ENCODE assay signal across 9 mouse cellular contexts in the genomic region with DNA sequence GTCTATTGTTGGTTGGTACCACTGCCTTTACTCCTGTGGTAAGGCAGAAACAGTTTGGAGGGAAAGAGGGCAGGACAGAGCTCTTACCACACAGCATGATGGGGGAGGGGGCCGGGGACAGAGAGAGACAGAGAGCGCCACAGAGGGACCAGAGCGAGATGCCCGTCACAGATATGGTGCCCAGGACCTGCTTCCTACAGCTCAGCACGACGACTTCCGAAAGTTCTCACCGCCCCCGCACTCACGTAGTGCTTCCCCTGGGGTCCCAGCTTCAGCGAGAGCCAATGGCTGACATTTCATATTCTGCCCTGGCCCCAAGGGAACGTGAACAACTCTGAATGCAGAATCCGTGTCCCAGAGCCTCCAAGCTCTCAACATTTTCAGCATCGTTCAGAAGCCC.
DNase-seq lines count a peak whose midpoint lies in the region; ATAC-seq lines count a peak whose summit lies in the region.
"Had no signal": no experiment of that assay in that cellular context is flagged by ENCODE, and none has a peak within 500 bp of the region (broad histone marks: within the 10 kb centered on the region; RNA-seq: fewer than 3 reads in every experiment).

No protein-coding gene starts in this region.

- no peak for ATAC-seq in embryonic facial prominence, embryonic 12.5 days (ENCODE audit: insufficient number of reproducible peaks, insufficient read depth, low FRiP score, low TSS enrichment)
- ATAC-seq in stomach, embryonic 16.5 days (ENCODE audit: insufficient read depth, low FRiP score), result no peak

- no peaks in the 10 kb centered on the region for H3K27me3 ChIP-seq in embryonic facial prominence, embryonic 12.5 days
- H3K27me3 ChIP-seq in limb, embryonic 10.5 days (ENCODE audit: low read depth, poor library complexity, severe bottlenecking), result no peaks in the 10 kb centered on the region
- H3K27me3 ChIP-seq in stomach, embryonic 16.5 days (ENCODE audit: control insufficient read depth, insufficient read depth, low read length), result no peaks in the 10 kb centered on the region

- H3K4me2 ChIP-seq in embryonic facial prominence, embryonic 12.5 days (replicated peaks), result peak overlapping the region; percentile 41
- H3K4me2 ChIP-seq in stomach, embryonic 16.5 days (ENCODE audit: low read depth, low read length), result peak overlapping the region; percentile 25

- H3K9ac ChIP-seq in embryonic facial prominence, embryonic 12.5 days, result no peak overlapping the region
- H3K9ac ChIP-seq in stomach, embryonic 16.5 days (ENCODE audit: low read length), result no peak overlapping the region

- WGBS in embryonic facial prominence, embryonic 12.5 days, result 32% methylated on average over 14 of the region's 14 CpGs
- 38% methylated on average over 14 of the region's 14 CpGs for WGBS in limb, embryonic 10.5 days
- WGBS in stomach, embryonic 16.5 days, result 34% methylated on average over 14 of the region's 14 CpGs

- peak; percentile 14 to 29 for DNase-seq in kidney, postnatal 4 days
- no peak for DNase-seq in kidney, postnatal 36 days
- DNase-seq in limb, embryonic 10.5 days (ENCODE audit: low spot score), result peak; percentile 42
- no peak for DNase-seq in frontal cortex, postnatal 25 days (ENCODE audit: low spot score in 2 of 2)
- no peak for DNase-seq in cerebellum, adult 18-20 months
- DNase-seq in kidney, postnatal 25 days, result no peak
- DNase-seq: right cerebral cortex, postnatal 25 days had no signal

- 0 out of 2 replicates have a peak, but pooled peaks cover 4% of the 10 kb centered on the region for H3K4me1 ChIP-seq in embryonic facial prominence, embryonic 12.5 days
- H3K4me1 ChIP-seq in limb, embryonic 10.5 days, result peaks cover 16% of the 10 kb centered on the region
- no peaks in the 10 kb centered on the region; the same call in 1 of the 2 replicates for H3K4me1 ChIP-seq in stomach, embryonic 16.5 days (ENCODE audit: control insufficient read depth, insufficient read depth, low read length)

- H3K27ac ChIP-seq in embryonic facial prominence, embryonic 12.5 days, result no peak overlapping the region
- peak overlapping the region; percentile 70; the same call in 1 of the 2 replicates for H3K27ac ChIP-seq in limb, embryonic 10.5 days
- no peak overlapping the region for H3K27ac ChIP-seq in stomach, embryonic 16.5 days (ENCODE audit: low read length)

- H3K9me3 ChIP-seq in embryonic facial prominence, embryonic 12.5 days, result no peaks in the 10 kb centered on the region
- no peaks in the 10 kb centered on the region for H3K9me3 ChIP-seq in limb, embryonic 10.5 days (replicated peaks)
- no peaks in the 10 kb centered on the region for H3K9me3 ChIP-seq in stomach, embryonic 16.5 days (replicated peaks; ENCODE audit: control insufficient read depth, low read length)

- no peaks in the 10 kb centered on the region for H3K36me3 ChIP-seq in embryonic facial prominence, embryonic 12.5 days
- no peaks in the 10 kb centered on the region for H3K36me3 ChIP-seq in limb, embryonic 10.5 days
- no peaks in the 10 kb centered on the region for H3K36me3 ChIP-seq in stomach, embryonic 16.5 days (ENCODE audit: control insufficient read depth, insufficient read depth, low read length)

- H3K4me3 ChIP-seq in embryonic facial prominence, embryonic 12.5 days, result 0 out of 2 replicates have a peak overlapping the region, but pooled peaks have one; percentile 18
- H3K4me3 ChIP-seq in limb, embryonic 10.5 days, result peak overlapping the region; percentile 37
- H3K4me3 ChIP-seq in stomach, embryonic 16.5 days (replicated peaks; ENCODE audit: low read length), result 0 out of 2 replicates have a peak overlapping the region, but pooled peaks have one; percentile 8

Comparison
In these comparisons a context has a peak if more than half of its experiments do, and no peak if none do; other contexts are left out.
1. DNase-seq: peak in kidney, postnatal 4 days (2 of 2) and limb, embryonic 10.5 days (single experiment); none in kidney, postnatal 36 days (0 of 2), frontal cortex, postnatal 25 days (0 of 2), cerebellum, adult 18-20 months (0 of 2) and kidney, postnatal 25 days (0 of 2).
2. Peak in every context shown above with its lines, with median percentiles within 50 percentile points of each other: H3K4me3 ChIP-seq.